Mouse (Mus musculus): Measurements from ENCODE around the gene Abca4. TPM values are rescaled to one million over a fixed set of nuclear protein-coding genes. Genes with fewer than 3 reads are reported as not detected.
A peak's percentile ranks its signal among the peaks of the same experiment; 100 is the strongest.
"Not testable (repeated sequence)": the region's sequence is repeated elsewhere in the genome, so short reads cannot be mapped to it uniquely, and the experiment has no call there.

The Abca4 gene
- polyA plus RNA-seq, 1 experiment from 2014 or later = 3.3 TPM

- Histone ChIP-seq H3K4me3 (no peak overlapping the region), H3K9me3 (no peaks in the 10 kb centered on the region), H3K9ac (no peak overlapping the region), H3K4me2 (no peak overlapping the region), H3K4me1 (replicated peaks) (no peaks in the 10 kb centered on the region), H3K36me3 (no peaks in the 10 kb centered on the region), H3K27ac (replicated peaks) (no peak overlapping the region), H3K27me3 (0 out of 2 replicates have a peak, but pooled peaks cover 3% of the 10 kb centered on the region)
- ATAC-seq (ENCODE audit: low FRiP score, low read depth) = no peak
- 92% methylated on average over 10 of the region's 10 CpGs for WGBS
Observed at GRCm38 (mm10) chr3:122062586-122062985, 18.3 kb downstream of the Abca4 start.

- H3K4me2 ChIP-seq = no peak overlapping the region
- WGBS = 80% methylated on average over 13 of the region's 13 CpGs
- no peaks in the 10 kb centered on the region for H3K27me3 ChIP-seq
- ATAC-seq (ENCODE audit: low FRiP score, low read depth) = no peak
- H3K9ac ChIP-seq = no peak overlapping the region
- no peaks in the 10 kb centered on the region for H3K9me3 ChIP-seq
- no peak overlapping the region for H3K27ac ChIP-seq (replicated peaks)
- H3K4me3 ChIP-seq = no peak overlapping the region
- no peaks in the 10 kb centered on the region for H3K4me1 ChIP-seq (replicated peaks)
- no peaks in the 10 kb centered on the region for H3K36me3 ChIP-seq
Observed at GRCm38 (mm10) chr3:122064556-122065410, 20.5 kb downstream of the Abca4 start.

- Histone ChIP-seq H3K36me3 (no peaks in the 10 kb centered on the region), H3K27me3 (0 out of 2 replicates have a peak, but pooled peaks cover 6% of the 10 kb centered on the region), H3K4me3 (no peak overlapping the region), H3K4me1 (replicated peaks) (peaks cover 7% of the 10 kb centered on the region; the same call in 1 of the 2 replicates), H3K9ac (no peak overlapping the region), H3K9me3 (no peaks in the 10 kb centered on the region), H3K4me2 (no peak overlapping the region), H3K27ac (replicated peaks) (no peak overlapping the region)
- no peak for ATAC-seq (ENCODE audit: low FRiP score, low read depth)
- 76% methylated on average over 10 of the region's 10 CpGs for WGBS
Observed at GRCm38 (mm10) chr3:122071769-122072168, 27.5 kb downstream of the Abca4 start.

GRCm38 (mm10) chr3:122072646-122073571 lies 28.7 kb downstream of the Abca4 start:
- ATAC-seq (ENCODE audit: low FRiP score, low read depth) = 0 out of 2 replicates have a peak, but pooled peaks have one; percentile 54
- 58% methylated on average over 11 of the region's 11 CpGs for WGBS
- Histone ChIP-seq H3K4me3 (no peak overlapping the region), H3K9ac (no peak overlapping the region), H3K27ac (replicated peaks) (peak overlapping the region; percentile 75; the same call in 1 of the 2 replicates), H3K4me2 (no peak overlapping the region), H3K4me1 (replicated peaks) (peaks cover 7% of the 10 kb centered on the region; the same call in 1 of the 2 replicates), H3K36me3 (no peaks in the 10 kb centered on the region), H3K9me3 (no peaks in the 10 kb centered on the region), H3K27me3 (0 out of 2 replicates have a peak, but pooled peaks cover 6% of the 10 kb centered on the region)

GRCm38 (mm10) chr3:122073595-122073994 lies 29.4 kb downstream of the Abca4 start:
- H3K9ac ChIP-seq = no peak overlapping the region
- no peak overlapping the region for H3K4me3 ChIP-seq
- H3K4me2 ChIP-seq = no peak overlapping the region
- 0 out of 2 replicates have a peak, but pooled peaks cover 6% of the 10 kb centered on the region for H3K27me3 ChIP-seq
- H3K27ac ChIP-seq (replicated peaks) = peak overlapping the region; percentile 75
- peaks cover 14% of the 10 kb centered on the region for H3K4me1 ChIP-seq (replicated peaks)
- no peaks in the 10 kb centered on the region for H3K36me3 ChIP-seq
- WGBS = 64% methylated on average over 5 of the region's 5 CpGs
- H3K9me3 ChIP-seq = no peaks in the 10 kb centered on the region
- ATAC-seq (ENCODE audit: low FRiP score, low read depth) = no peak

- Histone ChIP-seq H3K9me3 (no peaks in the 10 kb centered on the region), H3K4me1 (replicated peaks) (peaks cover 19% of the 10 kb centered on the region), H3K4me2 (0 out of 2 replicates have a peak overlapping the region, but pooled peaks have one; percentile 1), H3K9ac (no peak overlapping the region), H3K36me3 (no peaks in the 10 kb centered on the region), H3K4me3 (no peak overlapping the region), H3K27ac (replicated peaks) (peak overlapping the region; percentile 75), H3K27me3 (0 out of 2 replicates have a peak, but pooled peaks cover 6% of the 10 kb centered on the region)
- peak; percentile 52; the same call in 1 of the 2 replicates for ATAC-seq (ENCODE audit: low FRiP score, low read depth)
- WGBS = 17% methylated on average over 10 of the region's 10 CpGs
Observed at GRCm38 (mm10) chr3:122074334-122074733, 30.1 kb downstream of the Abca4 start.

- Histone ChIP-seq H3K36me3 (no peaks in the 10 kb centered on the region), H3K9me3 (no peaks in the 10 kb centered on the region), H3K27me3 (0 out of 2 replicates have a peak, but pooled peaks cover 10% of the 10 kb centered on the region), H3K4me1 (replicated peaks) (peaks cover 19% of the 10 kb centered on the region), H3K9ac (no peak overlapping the region), H3K27ac (replicated peaks) (no peak overlapping the region), H3K4me3 (no peak overlapping the region), H3K4me2 (no peak overlapping the region)
- WGBS = 18% methylated on average over 6 of the region's 6 CpGs
- peak; percentile 79 for ATAC-seq (ENCODE audit: low FRiP score, low read depth)
Observed at GRCm38 (mm10) chr3:122078141-122078540, 33.9 kb downstream of the Abca4 start.

- ATAC-seq (ENCODE audit: low FRiP score, low read depth) = no peak
- no peak overlapping the region for H3K9ac ChIP-seq
- H3K4me3 ChIP-seq = no peak overlapping the region
- no peak overlapping the region for H3K27ac ChIP-seq (replicated peaks)
- WGBS = 87% methylated on average over 6 of the region's 6 CpGs
- H3K4me1 ChIP-seq (replicated peaks) = peaks cover 16% of the 10 kb centered on the region
- 0 out of 2 replicates have a peak, but pooled peaks cover 7% of the 10 kb centered on the region for H3K27me3 ChIP-seq
- H3K36me3 ChIP-seq = no peaks in the 10 kb centered on the region
- H3K4me2 ChIP-seq = no peak overlapping the region
- no peaks in the 10 kb centered on the region for H3K9me3 ChIP-seq
Observed at GRCm38 (mm10) chr3:122079172-122079571, 34.9 kb downstream of the Abca4 start.

GRCm38 (mm10) chr3:122081634-122082033 lies 37.4 kb downstream of the Abca4 start:
- H3K4me2 ChIP-seq; H3K27ac ChIP-seq (replicated peaks); ATAC-seq (ENCODE audit: low FRiP score, low read depth); H3K9me3 ChIP-seq; H3K36me3 ChIP-seq; H3K27me3 ChIP-seq; H3K9ac ChIP-seq; H3K4me3 ChIP-seq: not testable (repeated sequence)
- 91% methylated on average over 8 of the region's 8 CpGs for WGBS
- H3K4me1 ChIP-seq (replicated peaks) = peaks cover 21% of the 10 kb centered on the region

- Histone ChIP-seq H3K4me2 (no peak overlapping the region), H3K27ac (replicated peaks) (no peak overlapping the region), H3K9me3 (no peaks in the 10 kb centered on the region), H3K27me3 (0 out of 2 replicates have a peak, but pooled peaks cover 3% of the 10 kb centered on the region), H3K36me3 (no peaks in the 10 kb centered on the region), H3K4me3 (no peak overlapping the region), H3K9ac (no peak overlapping the region), H3K4me1 (replicated peaks) (peaks cover 21% of the 10 kb centered on the region)
- 81% methylated on average over 7 of the region's 7 CpGs for WGBS
- ATAC-seq (ENCODE audit: low FRiP score, low read depth) = no peak
Observed at GRCm38 (mm10) chr3:122082338-122082737, 38.1 kb downstream of the Abca4 start.

- peaks cover 9% of the 10 kb centered on the region; the same call in 1 of the 2 replicates for H3K4me1 ChIP-seq (replicated peaks)
- 28% methylated on average over 18 of the region's 18 CpGs for WGBS
- H3K27ac ChIP-seq (replicated peaks) = no peak overlapping the region
- 0 out of 2 replicates have a peak, but pooled peaks cover 3% of the 10 kb centered on the region for H3K27me3 ChIP-seq
- H3K9ac ChIP-seq = no peak overlapping the region
- H3K36me3 ChIP-seq = no peaks in the 10 kb centered on the region
- H3K9me3 ChIP-seq = no peaks in the 10 kb centered on the region
- peak; percentile 68 for ATAC-seq (ENCODE audit: low FRiP score, low read depth)
- H3K4me2 ChIP-seq = peak overlapping the region; percentile 39
- no peak overlapping the region for H3K4me3 ChIP-seq
Observed at GRCm38 (mm10) chr3:122085157-122085989, 41.1 kb downstream of the Abca4 start.
